Mouse (Mus musculus) embryonic facial prominence, embryonic 11.5 days (tissue): Measurements from ENCODE around the gene Bysl. TPM values are rescaled to one million over a fixed set of nuclear protein-coding genes. Genes with fewer than 3 reads are reported as not detected.

Source experiments
- ATAC-seq: fragments of 200-750 bp; cut with Nextera tagmentation; replicated peaks from 2 replicates; pipeline ENCODE4 v1.8.0; 2017; ENCODE audit warnings: low read depth; ENCODE audit not compliant: insufficient number of reproducible peaks, low FRiP score, low TSS enrichment
- DNase-seq: peaks from one replicate; pipeline ENCODE4 v3.0.0-alpha.2; 2015; ENCODE audit warnings: low spot score
- H3K27ac ChIP-seq: fragments of 300-500 bp; sonication (generic); replicated peaks from 2 replicates; pipeline ENCODE4 v1.5.1; 2014; ENCODE audit warnings: mild to moderate bottlenecking, low read depth, low read length, control low read depth
- H3K27me3 ChIP-seq: fragments of 300-500 bp; sonication (generic); 2 replicates; pipeline ENCODE4 v1.6.1; 2014; ENCODE audit warnings: mild to moderate bottlenecking, low read length, moderate library complexity, mixed read lengths; ENCODE audit not compliant: control insufficient read depth, insufficient read depth
- H3K36me3 ChIP-seq: fragments of 300-500 bp; sonication (generic); replicated peaks from 2 replicates; pipeline ENCODE4 v1.6.1; 2014; ENCODE audit warnings: low read depth, mild to moderate bottlenecking, low read length, moderate library complexity, mixed read lengths; ENCODE audit not compliant: control insufficient read depth, insufficient read depth
- H3K4me1 ChIP-seq: fragments of 300-500 bp; sonication (generic); 2 replicates; pipeline ENCODE4 v1.6.1; 2014; ENCODE audit warnings: low read length, mixed read lengths; ENCODE audit not compliant: control insufficient read depth, insufficient read depth
- H3K4me2 ChIP-seq: fragments of 300-500 bp; sonication (generic); 2 replicates; pipeline ENCODE4 v1.6.1; 2014; ENCODE audit warnings: low read depth, mild to moderate bottlenecking, control low read depth, low read length, moderate library complexity
- H3K4me3 ChIP-seq: fragments of 300-500 bp; sonication (generic); 2 replicates; pipeline ENCODE4 v1.5.1; 2014; ENCODE audit warnings: low read depth, low read length, control low read depth
- H3K9ac ChIP-seq: fragments of 300-500 bp; sonication (generic); replicated peaks from 2 replicates; pipeline ENCODE4 v1.6.1; 2014; ENCODE audit warnings: mild to moderate bottlenecking, control low read depth, low read length
- H3K9me3 ChIP-seq: fragments of 300-500 bp; sonication (generic); replicated peaks from 2 replicates; pipeline ENCODE4 v1.6.1; 2016; ENCODE audit warnings: mild to moderate bottlenecking, low read length, inconsistent platforms, mixed read lengths; ENCODE audit not compliant: control insufficient read depth
- WGBS: fragments of 180-500 bp; shearing (Covaris S2); extraction: QIAGEN DNeasy Blood & Tissue Kit; methylation state at CpG from one replicate; pipeline ENCODE4 v1.1.7; 2014; 5-methylcytosine and 5-hydroxymethylcytosine counted together
- polyA plus RNA-seq: library from polyadenylated mRNA; unstranded; fragments of >200 nt; fragmentation: Nextera tagmentation; extraction: Ambion mirVana; gene quantifications from 2 replicates; pipeline ENCODE4 v1.2.1, GENCODE M21; 2014

Bysl gene
- polyA plus RNA-seq, 1 experiment from 2014 or later, result 30.4 TPM

DNA sequence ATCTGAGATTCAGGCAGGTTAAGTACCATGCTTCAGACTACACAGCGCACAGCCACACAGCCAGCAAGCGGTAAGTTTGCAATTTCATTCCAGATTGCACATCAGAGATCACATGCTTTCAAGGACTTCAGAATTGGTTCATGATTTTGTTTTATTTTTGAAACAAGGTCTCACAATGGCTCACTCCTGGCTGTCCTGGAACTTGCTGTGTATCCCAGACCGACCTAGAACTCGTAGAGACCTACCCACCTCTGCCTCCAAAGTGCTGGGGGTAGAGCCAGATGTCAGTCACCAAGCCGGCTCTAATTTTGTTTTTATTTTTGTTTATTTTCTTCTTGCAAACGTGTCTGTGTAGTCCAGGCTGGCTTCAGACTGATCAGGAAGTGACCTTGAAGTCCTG lies 48.4 kb downstream of the Bysl start:
- Histone ChIP-seq H3K36me3 (no peaks in the 10 kb centered on the region), H3K9me3 (no peaks in the 10 kb centered on the region), H3K9ac (no peak overlapping the region), H3K4me2 (no peak overlapping the region), H3K27ac (no peak overlapping the region), H3K4me1 (no peaks in the 10 kb centered on the region), H3K4me3 (no peak overlapping the region), H3K27me3 (no peaks in the 10 kb centered on the region)
- DNase-seq (no peak), ATAC-seq (no peak)
- WGBS, result 76% methylated on average over 6 of the region's 6 CpGs

DNA sequence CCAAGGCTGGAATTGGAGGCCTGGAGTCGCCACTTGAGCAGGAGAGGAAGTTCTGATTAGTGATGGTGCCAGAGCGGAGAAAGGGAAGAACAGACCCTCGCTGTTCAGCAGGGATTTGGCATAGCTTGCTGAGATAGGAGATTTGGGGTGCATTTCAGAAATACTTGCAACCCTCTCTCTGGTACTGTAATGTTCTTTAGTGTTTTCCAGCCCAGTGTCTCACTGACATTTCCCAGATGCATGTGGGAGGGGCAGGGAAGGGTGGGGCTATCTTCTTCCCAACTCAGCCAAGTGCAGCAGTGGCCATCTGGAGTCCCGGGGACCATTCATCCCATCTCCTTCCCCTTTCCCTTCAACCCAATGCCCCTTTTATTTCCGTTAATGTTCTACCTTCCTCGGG lies 51.6 kb downstream of the Bysl start:
- Histone ChIP-seq H3K36me3 (no peaks in the 10 kb centered on the region), H3K4me1 (no peaks in the 10 kb centered on the region), H3K9ac (no peak overlapping the region), H3K4me2 (no peak overlapping the region), H3K27ac (no peak overlapping the region), H3K27me3 (no peaks in the 10 kb centered on the region), H3K4me3 (no peak overlapping the region), H3K9me3 (no peaks in the 10 kb centered on the region)
- DNase-seq (no peak), ATAC-seq (no peak)
- WGBS, result 44% methylated on average over 6 of the region's 6 CpGs

DNA sequence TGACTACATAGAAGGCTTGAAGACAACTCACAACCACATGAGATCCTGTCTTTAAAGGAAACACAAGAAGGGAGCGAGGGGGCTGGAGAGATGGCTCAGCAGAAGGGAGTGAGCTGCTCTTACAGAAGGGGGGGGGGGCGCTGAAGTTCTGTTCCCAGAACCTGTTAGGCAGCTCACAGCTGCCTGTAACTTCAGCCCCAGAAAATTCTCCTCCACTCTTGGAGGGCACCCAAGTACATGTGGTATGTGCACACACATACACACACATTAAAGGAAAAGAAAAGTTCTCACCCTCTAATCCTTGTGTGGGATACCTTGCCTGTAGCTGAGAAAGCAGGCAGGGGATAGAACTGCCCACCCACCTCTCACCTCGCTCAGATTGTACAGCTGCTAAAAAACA lies 54.1 kb downstream of the Bysl start:
- no peak overlapping the region for H3K27ac ChIP-seq
- no peak overlapping the region for H3K4me2 ChIP-seq
- no peaks in the 10 kb centered on the region for H3K27me3 ChIP-seq
- no peaks in the 10 kb centered on the region for H3K4me1 ChIP-seq
- ATAC-seq (no peak), DNase-seq (no peak)
- WGBS, result 64% methylated on average over 3 of the region's 3 CpGs
- no peaks in the 10 kb centered on the region for H3K9me3 ChIP-seq
- no peak overlapping the region for H3K9ac ChIP-seq
- no peaks in the 10 kb centered on the region for H3K36me3 ChIP-seq
- no peak overlapping the region for H3K4me3 ChIP-seq

DNA sequence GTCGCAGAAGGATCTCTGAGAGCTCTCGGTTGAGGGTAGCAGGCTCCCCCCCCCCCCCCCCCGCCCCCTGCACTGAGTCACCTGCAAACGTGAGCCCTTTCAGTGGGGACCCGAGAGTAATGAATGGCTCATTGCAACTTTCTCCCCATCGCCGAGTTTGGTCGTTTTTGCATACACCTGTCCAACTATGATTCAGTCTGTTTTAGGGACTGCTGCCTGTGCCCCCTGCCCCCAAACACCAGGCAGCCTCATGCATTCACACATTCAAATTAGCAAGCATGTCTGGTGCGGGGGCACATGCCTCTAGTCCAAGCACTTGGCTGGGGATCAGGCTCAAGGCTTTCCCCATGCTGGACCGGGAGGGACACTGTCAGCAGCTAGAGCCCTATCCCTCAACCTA lies 56.7 kb downstream of the Bysl start:
- Histone ChIP-seq H3K4me3 (no peak overlapping the region), H3K9ac (no peak overlapping the region), H3K36me3 (no peaks in the 10 kb centered on the region), H3K27ac (no peak overlapping the region), H3K9me3 (no peaks in the 10 kb centered on the region), H3K4me2 (no peak overlapping the region), H3K27me3 (no peaks in the 10 kb centered on the region), H3K4me1 (no peaks in the 10 kb centered on the region)
- ATAC-seq, result no peak
- no peak for DNase-seq
- WGBS, result 76% methylated on average over 9 of the region's 10 CpGs

DNA sequence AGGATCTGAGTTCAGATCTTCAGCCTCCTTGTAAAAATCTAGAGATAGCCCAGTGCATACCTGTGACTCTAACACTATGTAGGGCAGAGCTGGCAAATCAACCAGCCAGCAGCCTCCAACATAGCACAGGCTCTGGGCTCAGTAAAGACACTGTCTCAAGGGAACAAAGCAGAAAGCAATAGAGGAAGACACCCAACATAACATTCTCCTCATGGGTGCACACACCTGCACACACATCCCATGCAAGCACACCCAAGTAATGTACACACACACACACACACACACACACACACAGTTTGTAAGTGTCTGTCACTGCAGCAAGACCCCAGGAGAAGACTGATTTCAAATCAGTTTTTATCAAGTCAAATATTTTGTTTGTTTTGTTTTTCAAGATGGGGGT lies 58.3 kb downstream of the Bysl start:
- no peaks in the 10 kb centered on the region for H3K4me1 ChIP-seq
- H3K27me3 ChIP-seq, result no peaks in the 10 kb centered on the region
- H3K9ac ChIP-seq, result no peak overlapping the region
- ATAC-seq (no peak), DNase-seq (no peak)
- H3K36me3 ChIP-seq, result no peaks in the 10 kb centered on the region
- no peak overlapping the region for H3K27ac ChIP-seq
- H3K4me3 ChIP-seq, result no peak overlapping the region
- no peaks in the 10 kb centered on the region for H3K9me3 ChIP-seq
- H3K4me2 ChIP-seq, result no peak overlapping the region

GRCm38 (mm10) chr17:47551049-47551448 lies 60.2 kb downstream of the Bysl start:
- no peak for ATAC-seq
- Histone ChIP-seq H3K27ac (no peak overlapping the region), H3K9me3 (no peaks in the 10 kb centered on the region), H3K4me2 (no peak overlapping the region), H3K4me3 (no peak overlapping the region), H3K27me3 (no peaks in the 10 kb centered on the region), H3K9ac (no peak overlapping the region), H3K4me1 (no peaks in the 10 kb centered on the region), H3K36me3 (no peaks in the 10 kb centered on the region)
- 74% methylated on average over 7 of the region's 7 CpGs for WGBS
- DNase-seq, result no peak

Other genes with a start within 250 kb of the Bysl start
- 74.1 and 75.2 TPM in 2 replicates for gene Mrps10, start 242.6 kb downstream of the Bysl start, polyA plus RNA-seq
- gene Guca1b, start 226.1 kb downstream of the Bysl start, polyA plus RNA-seq, result 0.41 and 1.6 TPM in 2 replicates
- 0.83 and 0.84 TPM in 2 replicates for gene Guca1a, start 210.9 kb downstream of the Bysl start, polyA plus RNA-seq
- gene AI661453, start 174.9 kb downstream of the Bysl start, polyA plus RNA-seq, result 0.43 and 0.93 TPM in 2 replicates
- gene 1700001C19Rik, start 174.1 kb downstream of the Bysl start, polyA plus RNA-seq, result 0.25 and 0.66 TPM in 2 replicates
- gene Taf8, start 109.2 kb downstream of the Bysl start, polyA plus RNA-seq, result 27.6 and 29.4 TPM in 2 replicates
- 291 and 294 TPM in 2 replicates for gene Ccnd3, start 106.4 kb downstream of the Bysl start, polyA plus RNA-seq
- gene Med20, start 90 bp upstream of the Bysl start, polyA plus RNA-seq, result 47.1 and 48.0 TPM in 2 replicates
- gene Gm20517, start 97 bp upstream of the Bysl start, polyA plus RNA-seq, result 0.98 and 1.9 TPM in 2 replicates
- 4.3 and 5.2 TPM in 2 replicates for gene Usp49, start 19.2 kb upstream of the Bysl start, polyA plus RNA-seq
- 394 and 398 TPM in 2 replicates for gene Tomm6, start 76.9 kb upstream of the Bysl start, polyA plus RNA-seq
- gene Frs3, start 77.5 kb upstream of the Bysl start, polyA plus RNA-seq, result 3.5 and 3.6 TPM in 2 replicates
- gene Gm21981, start 83.0 kb upstream of the Bysl start, polyA plus RNA-seq, result 1.7 and 2.4 TPM in 2 replicates
- gene Prickle4, start 83.2 kb upstream of the Bysl start, polyA plus RNA-seq, result 0.27 and 0.89 TPM in 2 replicates
- gene Pgc, start 115.3 kb upstream of the Bysl start, polyA plus RNA-seq, result 0.15 TPM in 1 of 2 replicates, not detected in the other
- gene Tfeb, start 125.5 kb upstream of the Bysl start, polyA plus RNA-seq, result 2.1 and 2.8 TPM in 2 replicates
- 75.2 and 95.7 TPM in 2 replicates for gene Mdfi, start 223.2 kb upstream of the Bysl start, polyA plus RNA-seq